Mouse (Mus musculus): ENCODE data around the gene Pard3b.

The Pard3b gene

GRCm38 (mm10) chr1:61928131-61928761, 289.6 kb downstream of the Pard3b start:
- no peak for DNase-seq

- DNase-seq = no peak
These were observed 294.9 kb downstream of the Pard3b start for GRCm38 (mm10) chr1:61933574-61933973.

DNA sequence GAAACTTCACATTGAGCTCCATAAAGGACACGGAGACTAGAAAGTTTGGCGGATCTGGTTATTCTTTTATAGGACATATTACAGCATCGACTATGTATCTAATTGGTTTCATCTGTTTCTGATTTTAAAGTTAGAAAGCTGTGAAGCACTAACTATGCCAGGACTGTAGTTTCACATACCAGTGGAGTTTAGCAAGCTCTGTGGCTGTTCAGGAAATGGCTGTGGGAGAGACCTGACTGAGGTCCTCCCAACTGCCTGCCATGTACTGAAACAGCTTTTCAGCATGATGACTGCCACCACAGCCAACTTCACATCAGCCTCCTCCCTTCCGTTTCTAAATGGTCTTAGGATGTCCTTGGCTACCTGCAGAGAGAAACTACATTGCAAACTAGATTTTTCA, 296.1 kb downstream of the Pard3b start:
- DNase-seq = no peak

- no peak for DNase-seq
These were observed 301.3 kb downstream of the Pard3b start for GRCm38 (mm10) chr1:61939882-61940281.

- DNase-seq = no peak
These were observed 322.9 kb downstream of the Pard3b start for GRCm38 (mm10) chr1:61961533-61961932.

- DNase-seq = no peak
These were observed 323.9 kb downstream of the Pard3b start for GRCm38 (mm10) chr1:61962571-61962970.

DNA sequence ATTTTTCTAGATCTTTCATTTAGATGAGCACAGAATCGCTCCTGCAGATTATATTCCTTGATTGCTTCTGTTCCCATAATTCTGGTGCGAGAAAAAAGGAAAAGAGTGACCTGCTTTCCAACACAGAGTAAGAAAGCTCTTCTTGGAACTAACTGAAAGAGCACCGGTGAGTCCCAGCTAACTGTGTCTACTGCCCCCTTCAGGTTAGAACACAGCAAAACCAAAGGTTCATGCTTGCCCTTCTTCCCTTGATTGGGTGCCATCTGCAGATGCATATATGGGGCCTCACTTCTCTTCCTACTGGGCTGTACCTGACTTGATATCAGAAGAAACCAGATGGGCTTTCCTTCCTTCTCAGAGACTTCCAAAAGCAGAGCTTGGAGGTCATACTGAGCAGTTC, 328.5 kb downstream of the Pard3b start:
- no peak for DNase-seq

GRCm38 (mm10) chr1:61967807-61968206, 329.2 kb downstream of the Pard3b start:
- no peak for DNase-seq

DNA sequence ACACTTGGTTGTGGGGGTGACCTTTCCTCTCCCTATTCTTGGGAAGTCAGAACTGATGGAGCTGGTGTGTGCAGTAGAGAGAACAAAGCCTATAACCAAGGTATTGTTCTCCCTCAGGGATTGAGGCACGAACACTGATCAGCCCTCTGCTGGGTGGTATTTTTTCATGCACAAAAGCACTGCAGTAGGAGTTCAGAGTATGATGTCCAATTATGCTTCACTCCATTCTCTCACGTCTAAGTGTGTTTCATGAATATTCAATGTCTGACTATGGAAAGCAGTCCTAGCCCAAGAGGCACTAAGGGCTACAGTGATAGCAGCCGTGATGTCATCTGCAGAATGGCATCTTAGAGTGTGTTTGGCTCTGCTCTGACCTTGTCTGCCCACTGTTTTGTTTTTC, 359.1 kb downstream of the Pard3b start:
- DNase-seq = no peak

DNA sequence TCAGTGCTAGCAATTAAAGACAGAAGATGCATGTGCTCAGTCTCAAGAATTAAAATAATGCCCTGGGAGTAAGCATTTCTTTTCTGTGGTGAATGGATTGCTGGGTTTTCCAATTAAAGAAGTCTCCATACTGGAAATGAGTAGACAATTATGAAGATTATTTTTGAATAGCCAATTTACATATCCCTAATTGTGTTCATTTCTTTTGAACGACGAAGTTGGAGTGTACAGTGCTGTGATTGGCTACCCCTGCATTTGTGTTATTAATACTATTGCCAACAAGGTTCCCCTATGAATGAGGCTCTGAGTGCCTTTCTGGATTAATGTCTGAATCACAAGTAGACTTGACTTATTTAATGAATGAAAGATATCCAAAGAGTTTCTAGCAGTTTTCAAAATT, 370.2 kb downstream of the Pard3b start:
- DNase-seq = no peak

GRCm38 (mm10) chr1:62011712-62012111, 373.1 kb downstream of the Pard3b start:
- no peak for DNase-seq

- no peak for DNase-seq
These were observed 378.1 kb downstream of the Pard3b start for GRCm38 (mm10) chr1:62016536-62017300.

- no peak for DNase-seq
These were observed 379.7 kb downstream of the Pard3b start for GRCm38 (mm10) chr1:62018276-62018675.

DNA sequence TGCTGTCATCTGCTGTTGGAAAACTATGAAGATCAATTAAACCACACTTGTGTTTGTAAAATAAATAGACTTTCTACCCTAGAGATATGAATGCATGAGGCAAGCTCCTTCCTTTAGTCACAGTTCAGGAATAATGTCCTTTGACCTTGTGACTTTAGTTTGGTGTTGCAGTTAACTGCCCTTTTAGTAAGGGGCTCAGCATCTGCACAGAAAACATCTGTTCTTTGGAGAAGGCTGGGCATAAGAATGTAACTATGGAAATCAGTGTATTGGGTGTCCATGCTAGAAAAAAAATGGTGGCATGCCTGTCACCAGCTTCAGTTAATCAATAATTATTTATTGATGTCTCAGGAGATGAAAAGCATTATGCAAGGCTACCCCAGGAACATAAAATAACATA, 381.1 kb downstream of the Pard3b start:
- no peak for DNase-seq

DNA sequence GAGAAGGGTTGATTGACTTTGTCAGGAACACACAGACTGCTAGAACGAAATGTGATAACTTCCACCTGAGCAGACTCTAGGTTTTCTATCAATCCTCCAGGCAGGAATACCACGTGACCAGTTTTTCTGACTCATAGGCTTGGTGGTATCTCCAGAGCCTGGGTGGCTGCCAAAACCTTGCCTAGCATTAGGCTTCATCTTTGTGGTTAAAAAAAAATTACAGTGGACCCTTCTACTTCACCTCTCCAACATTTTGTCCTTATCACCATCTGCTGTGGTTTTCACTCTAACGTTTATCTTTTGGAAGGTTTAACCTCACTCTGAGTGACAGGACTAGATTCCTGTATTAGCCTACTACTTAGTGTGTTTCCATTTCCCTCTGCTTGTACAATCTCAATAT, 403.1 kb downstream of the Pard3b start:
- DNase-seq = no peak

DNA sequence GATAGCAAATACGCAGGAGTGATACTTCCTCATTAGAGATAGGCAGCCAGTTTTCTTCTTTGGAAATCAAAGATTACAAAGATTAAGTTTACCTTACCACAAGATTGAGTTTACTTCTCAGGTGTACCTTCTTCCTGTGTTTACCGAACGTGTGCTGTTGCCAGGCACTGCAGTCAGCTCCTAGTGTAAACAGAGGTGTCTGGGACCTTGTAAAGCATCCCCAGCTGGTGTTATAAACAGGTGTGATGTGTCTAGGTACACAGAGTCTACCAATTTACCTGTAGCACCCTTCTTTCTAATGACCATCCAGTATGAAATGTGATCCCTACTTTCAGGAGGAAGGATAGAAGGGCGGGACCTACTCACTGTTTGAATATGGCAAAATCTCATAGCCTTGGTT, 410.0 kb downstream of the Pard3b start:
- DNase-seq = no peak

GRCm38 (mm10) chr1:62051186-62051825, 412.7 kb downstream of the Pard3b start:
- no peak for DNase-seq

DNA sequence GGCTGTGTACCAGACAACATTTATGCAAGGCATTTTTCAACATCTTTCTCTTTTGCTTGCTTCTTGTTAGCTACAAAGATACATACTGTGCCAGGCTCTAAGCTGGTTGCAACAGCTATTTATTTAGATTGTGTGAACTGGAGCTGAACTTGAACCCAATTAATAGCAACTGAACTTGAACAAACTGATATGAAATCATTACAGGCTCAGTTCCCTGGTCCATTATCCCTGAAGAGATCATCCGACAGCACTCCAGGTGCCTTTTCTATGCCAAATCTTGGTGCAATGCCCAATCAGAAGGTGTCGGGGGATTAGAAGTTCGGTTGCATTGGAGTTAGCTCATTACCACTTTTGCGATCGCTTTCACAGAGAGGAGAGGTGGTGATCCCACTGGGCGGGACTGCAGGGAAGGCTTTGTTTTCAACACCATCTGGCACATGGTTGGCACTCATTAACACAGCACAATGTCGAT, 414.6 kb downstream of the Pard3b start:
- DNase-seq = peak; percentile 7

GRCm38 (mm10) chr1:62055280-62055679, 416.7 kb downstream of the Pard3b start:
- DNase-seq = no peak

- no peak for DNase-seq
These were observed 432.0 kb downstream of the Pard3b start for GRCm38 (mm10) chr1:62070617-62071016.

GRCm38 (mm10) chr1:62071139-62071538, 432.5 kb downstream of the Pard3b start:
- DNase-seq = no peak

- no peak for DNase-seq
These were observed 437.5 kb downstream of the Pard3b start for GRCm38 (mm10) chr1:62076171-62076570.

DNA sequence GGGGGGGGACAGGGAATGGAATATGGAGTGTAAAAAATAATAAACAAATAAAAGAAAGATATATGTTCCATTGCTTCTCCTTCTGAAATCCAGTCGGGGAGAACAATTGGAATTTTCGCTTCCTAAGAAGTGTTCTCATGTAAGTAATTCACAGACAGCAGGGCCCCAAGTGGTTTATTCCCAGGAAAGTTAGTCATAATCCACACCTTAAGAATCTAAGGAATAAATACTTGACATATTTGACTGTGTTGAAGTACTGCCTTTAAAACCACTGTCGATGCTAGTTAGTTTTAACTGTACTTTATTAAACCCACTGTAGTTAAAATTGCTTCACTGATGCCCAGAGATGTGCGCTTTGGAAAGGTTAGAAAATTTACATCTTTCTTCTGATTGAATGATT, 442.5 kb downstream of the Pard3b start:
- DNase-seq = no peak

DNA sequence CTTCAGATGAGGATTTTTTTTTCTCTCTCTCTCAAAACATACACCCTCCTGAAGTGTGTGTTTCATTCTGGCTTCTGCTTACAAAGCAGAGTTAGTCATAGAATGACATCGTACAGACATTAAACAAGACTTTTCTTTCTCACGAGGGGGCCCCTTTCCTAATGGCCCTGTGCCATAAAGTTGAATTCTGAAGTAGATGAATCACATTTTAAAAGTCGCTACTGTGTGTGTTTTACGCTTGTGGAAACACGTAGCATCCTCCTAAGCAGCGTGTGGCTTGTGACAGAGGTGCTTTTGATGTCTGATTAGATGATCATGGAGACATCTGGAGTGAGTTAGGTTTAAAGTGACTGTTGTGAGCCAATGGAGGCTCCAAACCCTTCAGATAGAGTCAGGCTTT, 447.4 kb downstream of the Pard3b start:
- DNase-seq = no peak
